Mouse (Mus musculus) G1E (cell line): ENCODE data around the gene Gng7.

Source experiments
- CTCF ChIP-seq: IDR thresholded peaks from 2 replicates; pipeline ENCODE4 v1.5.1; 2012; ENCODE audit warnings: low read depth, low read length, inconsistent platforms, mixed read lengths
- GATA1 ChIP-seq: IDR thresholded peaks from 2 replicates; pipeline ENCODE4 v1.6.1; 2012; ENCODE audit warnings: borderline replicate concordance, low read length, inconsistent platforms, mixed read lengths
- GATA2 ChIP-seq: IDR thresholded peaks from 2 replicates; pipeline ENCODE4 v1.6.1; 2012; ENCODE audit warnings: low read depth, low read length, inconsistent platforms, borderline replicate concordance
- POLR2AphosphoS5 ChIP-seq: IDR thresholded peaks from 2 replicates; pipeline ENCODE4 v1.6.1; 2012; ENCODE audit warnings: low read depth, low read length, inconsistent platforms; ENCODE audit not compliant: insufficient replicate concordance

DNA sequence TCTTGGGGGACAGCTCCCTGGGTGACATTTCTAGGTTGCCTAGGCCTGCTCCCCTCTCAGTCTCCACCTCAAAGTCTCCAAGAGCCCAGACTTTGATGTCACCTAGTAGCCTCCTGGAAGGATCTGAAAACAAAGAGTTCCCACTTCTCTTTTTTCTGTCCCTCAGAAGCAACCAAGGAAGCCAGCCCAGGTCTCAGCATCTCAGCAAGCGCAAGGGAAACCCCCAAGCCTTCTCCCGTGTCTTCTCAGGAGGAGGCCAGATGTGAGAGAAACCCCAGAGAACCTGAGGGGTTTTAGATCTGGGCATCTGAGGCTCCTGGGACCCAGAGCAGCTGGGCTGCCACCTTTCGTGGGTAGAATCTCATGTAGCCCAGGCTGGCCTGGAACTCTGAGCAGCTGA lies 45.4 kb downstream of the Gng7 start:
- no peak for TF ChIP-seq CTCF
- no peak for TF ChIP-seq GATA1
- no peak for TF ChIP-seq POLR2AphosphoS5
- no peak for TF ChIP-seq GATA2
